Mouse (Mus musculus): ENCODE results near the gene Rhobtb3. TPM values are rescaled to one million over a fixed set of nuclear protein-coding genes. Genes with fewer than 3 reads are reported as not detected.

The Rhobtb3 gene
- total RNA-seq (2014; fragmentation: Nextera tagmentation) (38.6 and 49.9 TPM in 2 replicates), total RNA-seq (2017) (19.2 and 23.7 TPM in 2 replicates), polyA plus RNA-seq (2012) (7.1 and 9.9 TPM in 2 replicates)

- Histone ChIP-seq H3K4me3 (ENCODE audit: low read depth, low read length) (peak within 1 kb of the TSS; percentile 91), H3K36me3 (replicated peaks) (peaks cover 3% of the 10 kb centered on the region), H3K4me1 (ENCODE audit: insufficient read depth, low read depth, low read length) (peaks cover 14% of the 10 kb centered on the region), H3K9me3 (replicated peaks) (no peaks in the 10 kb centered on the region), H3K27me3 (ENCODE audit: insufficient read depth, low read length) (peaks cover 6% of the 10 kb centered on the region; the same call in 1 of the 2 replicates)
- TF ChIP-seq GATA2 (IDR thresholded peaks at IDR 0.05; ENCODE audit: borderline replicate concordance, low read depth, low read length) (no peak), CTCF (IDR thresholded peaks at IDR 0.05; ENCODE audit: low read depth, low read length) (no peak), TAL1 (conservative IDR thresholded peaks at IDR 0.05; ENCODE audit: low read depth, low read length) (no peak), GATA1 (IDR thresholded peaks at IDR 0.05; ENCODE audit: borderline replicate concordance, low read length) (no peak), POLR2AphosphoS5 (IDR thresholded peaks at IDR 0.05; ENCODE audit: insufficient replicate concordance, low read depth, low read length) (no peak)
- DNase-seq (ENCODE audit: low spot score) (peak; percentile 52), ATAC-seq (ENCODE audit: extremely low read depth, insufficient number of reproducible peaks, low FRiP score, poor library complexity, severe bottlenecking) (peak; percentile 64)
Measured at GRCm38 (mm10) chr13:75943189-75944043, at the start of gene Rhobtb3. Rhobtb3 (minus strand) TSS chr13:75943925.

GRCm38 (mm10) chr13:75992169-75993028 is 48.7 kb upstream of the Rhobtb3 start:
- 0 out of 2 replicates have a peak, but pooled peaks cover 2% of the 10 kb centered on the region for H3K27me3 ChIP-seq (ENCODE audit: insufficient read depth, low read length)
- ATAC-seq (ENCODE audit: extremely low read depth, insufficient number of reproducible peaks, low FRiP score, poor library complexity, severe bottlenecking) (no peak), DNase-seq (ENCODE audit: low spot score) (no peak)

GRCm38 (mm10) chr13:75988096-75988495 is 44.4 kb upstream of the Rhobtb3 start:
- DNase-seq (ENCODE audit: low spot score) (no peak), ATAC-seq (ENCODE audit: extremely low read depth, insufficient number of reproducible peaks, low FRiP score, poor library complexity, severe bottlenecking) (no peak)
- no peak for TF ChIP-seq GATA1 (IDR thresholded peaks at IDR 0.05; ENCODE audit: borderline replicate concordance, low read length)
- Histone ChIP-seq H3K9me3 (replicated peaks) (no peaks in the 10 kb centered on the region), H3K4me1 (ENCODE audit: insufficient read depth, low read depth, low read length) (no peaks in the 10 kb centered on the region), H3K4me3 (ENCODE audit: low read depth, low read length) (no peak overlapping the region), H3K27me3 (ENCODE audit: insufficient read depth, low read length) (0 out of 2 replicates have a peak, but pooled peaks cover 2% of the 10 kb centered on the region), H3K36me3 (replicated peaks) (no peaks in the 10 kb centered on the region)

More at GRCm38 (mm10) chr13:75992169-75993028, 48.7 kb upstream of the Rhobtb3 start:
- H3K4me3 ChIP-seq (ENCODE audit: low read depth, low read length): no peak overlapping the region
- no peaks in the 10 kb centered on the region; the same call in 1 of the 2 replicates for H3K9me3 ChIP-seq (replicated peaks)
- no peaks in the 10 kb centered on the region for H3K36me3 ChIP-seq (replicated peaks)
- no peaks in the 10 kb centered on the region for H3K4me1 ChIP-seq (ENCODE audit: insufficient read depth, low read depth, low read length)
- no peak for TF ChIP-seq TAL1 (conservative IDR thresholded peaks at IDR 0.05; ENCODE audit: low read depth, low read length)
- no peak for TF ChIP-seq GATA1 (IDR thresholded peaks at IDR 0.05; ENCODE audit: borderline replicate concordance, low read length)
- TF ChIP-seq GATA2 (IDR thresholded peaks at IDR 0.05; ENCODE audit: borderline replicate concordance, low read depth, low read length): no peak
- TF ChIP-seq CTCF (IDR thresholded peaks at IDR 0.05; ENCODE audit: low read depth, low read length): no peak

GRCm38 (mm10) chr13:75981901-75982300 is 38.2 kb upstream of the Rhobtb3 start:
- H3K4me3 ChIP-seq (ENCODE audit: low read depth, low read length): no peak overlapping the region
- H3K27me3 ChIP-seq (ENCODE audit: insufficient read depth, low read length): peaks cover 5% of the 10 kb centered on the region
- H3K4me1 ChIP-seq (ENCODE audit: insufficient read depth, low read depth, low read length): no peaks in the 10 kb centered on the region
- DNase-seq (ENCODE audit: low spot score) (no peak), ATAC-seq (ENCODE audit: extremely low read depth, insufficient number of reproducible peaks, low FRiP score, poor library complexity, severe bottlenecking) (no peak)
- H3K36me3 ChIP-seq (replicated peaks): no peaks in the 10 kb centered on the region
- H3K9me3 ChIP-seq (replicated peaks): no peaks in the 10 kb centered on the region
- no peak for TF ChIP-seq TAL1 (conservative IDR thresholded peaks at IDR 0.05; ENCODE audit: low read depth, low read length)
- no peak for TF ChIP-seq POLR2AphosphoS5 (IDR thresholded peaks at IDR 0.05; ENCODE audit: insufficient replicate concordance, low read depth, low read length)
- no peak for TF ChIP-seq CTCF (IDR thresholded peaks at IDR 0.05; ENCODE audit: low read depth, low read length)
- TF ChIP-seq GATA2 (IDR thresholded peaks at IDR 0.05; ENCODE audit: borderline replicate concordance, low read depth, low read length): no peak
- no peak for TF ChIP-seq GATA1 (IDR thresholded peaks at IDR 0.05; ENCODE audit: borderline replicate concordance, low read length)

- peaks cover 5% of the 10 kb centered on the region for H3K27me3 ChIP-seq (ENCODE audit: insufficient read depth, low read length)
- H3K36me3 ChIP-seq (replicated peaks): no peaks in the 10 kb centered on the region
- no peaks in the 10 kb centered on the region for H3K9me3 ChIP-seq (replicated peaks)
- TF ChIP-seq TAL1 (conservative IDR thresholded peaks at IDR 0.05; ENCODE audit: low read depth, low read length) (no peak), POLR2AphosphoS5 (IDR thresholded peaks at IDR 0.05; ENCODE audit: insufficient replicate concordance, low read depth, low read length) (no peak), GATA1 (IDR thresholded peaks at IDR 0.05; ENCODE audit: borderline replicate concordance, low read length) (no peak), CTCF (IDR thresholded peaks at IDR 0.05; ENCODE audit: low read depth, low read length) (no peak), GATA2 (IDR thresholded peaks at IDR 0.05; ENCODE audit: borderline replicate concordance, low read depth, low read length) (no peak)
- DNase-seq (ENCODE audit: low spot score) (no peak), ATAC-seq (ENCODE audit: extremely low read depth, insufficient number of reproducible peaks, low FRiP score, poor library complexity, severe bottlenecking) (no peak)
- no peaks in the 10 kb centered on the region; the same call in 1 of the 2 replicates for H3K4me1 ChIP-seq (ENCODE audit: insufficient read depth, low read depth, low read length)
- no peak overlapping the region for H3K4me3 ChIP-seq (ENCODE audit: low read depth, low read length)
Measured at GRCm38 (mm10) chr13:75976649-75977048, 32.9 kb upstream of the Rhobtb3 start.

- H3K27me3 ChIP-seq (ENCODE audit: insufficient read depth, low read length): peaks cover 5% of the 10 kb centered on the region
- H3K9me3 ChIP-seq (replicated peaks): no peaks in the 10 kb centered on the region
- no peaks in the 10 kb centered on the region for H3K36me3 ChIP-seq (replicated peaks)
- no peak overlapping the region for H3K4me3 ChIP-seq (ENCODE audit: low read depth, low read length)
- no peak for ATAC-seq (ENCODE audit: extremely low read depth, insufficient number of reproducible peaks, low FRiP score, poor library complexity, severe bottlenecking)
- DNase-seq (ENCODE audit: low spot score): no peak
- TF ChIP-seq GATA1 (IDR thresholded peaks at IDR 0.05; ENCODE audit: borderline replicate concordance, low read length) (no peak), POLR2AphosphoS5 (IDR thresholded peaks at IDR 0.05; ENCODE audit: insufficient replicate concordance, low read depth, low read length) (no peak), TAL1 (conservative IDR thresholded peaks at IDR 0.05; ENCODE audit: low read depth, low read length) (no peak)
- no peaks in the 10 kb centered on the region; the same call in 1 of the 2 replicates for H3K4me1 ChIP-seq (ENCODE audit: insufficient read depth, low read depth, low read length)
Measured at GRCm38 (mm10) chr13:75976218-75976617, 32.5 kb upstream of the Rhobtb3 start.

All from G1E (cell line).